Mouse (Mus musculus): ENCODE data around the gene 2700049A03Rik.
A peak's percentile ranks its signal among the peaks of the same experiment; 100 is the strongest.
"Not testable (repeated sequence)": the region's sequence is repeated elsewhere in the genome, so short reads cannot be mapped to it uniquely, and the experiment has no call there.

Gene 2700049A03Rik

DNA sequence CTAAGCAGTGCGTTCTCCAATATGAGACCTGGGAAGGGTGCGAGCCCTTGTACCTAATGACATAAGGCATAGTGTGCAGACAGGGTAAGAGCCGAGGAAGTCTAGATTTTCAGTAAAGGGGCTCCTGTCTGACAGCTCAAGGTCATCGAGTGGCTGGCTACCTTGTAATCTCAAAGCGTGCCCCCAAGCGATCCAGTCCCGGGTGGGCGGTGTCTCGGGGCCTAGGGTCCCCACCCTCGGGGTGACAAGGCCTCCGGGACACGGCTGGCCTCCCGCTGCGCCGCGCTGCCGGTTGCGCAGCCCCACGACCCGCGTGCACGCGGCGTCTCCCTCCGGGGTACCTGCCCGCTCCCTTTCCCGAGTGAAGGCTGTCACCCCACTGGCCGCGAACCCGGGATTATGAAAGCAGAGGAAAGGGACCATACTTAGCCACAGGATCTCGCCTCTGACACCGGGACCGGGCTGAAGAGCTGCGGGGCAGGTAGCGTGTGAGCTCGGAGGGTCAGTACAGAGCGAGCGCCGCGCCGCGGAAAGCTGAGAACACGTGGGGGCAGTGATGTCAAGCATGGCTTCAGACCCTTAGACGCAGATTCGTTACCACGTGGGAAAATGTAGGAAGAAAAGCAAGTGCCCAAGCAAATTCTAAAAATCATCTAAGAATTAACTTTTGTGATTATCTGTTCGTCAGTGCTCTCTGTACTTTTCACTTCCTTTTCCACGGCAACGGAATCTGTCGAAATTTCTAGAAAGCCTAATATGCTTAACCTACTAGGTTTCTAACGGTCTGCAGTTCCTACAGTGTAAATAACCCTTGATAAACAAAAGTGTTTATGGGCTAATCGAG lies at the start of gene 2700049A03Rik, which contains the start of gene Timm9:
Gene 2700049A03Rik, plus strand, starts transcription at position 719 of the 844 bp plus-strand sequence.
Gene Timm9, minus strand, starts transcription at position 555 of the 844 bp plus-strand sequence.
- DNase-seq: peak; percentile 80 to 87

DNA sequence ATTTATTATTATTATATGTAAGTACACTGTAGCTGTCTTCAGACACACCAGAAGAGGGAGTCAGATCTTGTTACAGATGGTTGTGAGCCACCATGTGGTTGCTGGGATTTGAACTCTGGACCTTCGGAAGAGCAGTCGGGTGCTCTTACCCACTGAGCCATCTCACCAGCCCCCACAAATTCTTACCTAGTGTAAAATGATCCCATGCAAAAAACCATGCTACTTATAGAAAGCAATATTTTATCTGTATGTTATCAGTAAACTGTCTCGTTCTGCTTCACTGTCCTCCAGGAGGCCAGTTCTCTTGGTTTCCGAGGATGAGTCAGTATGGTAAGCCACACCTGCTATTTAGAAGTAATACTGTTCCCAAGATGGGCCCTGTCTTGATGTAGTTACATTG lies 32.4 kb upstream of the 2700049A03Rik start:
- not testable (repeated sequence) for DNase-seq

DNA sequence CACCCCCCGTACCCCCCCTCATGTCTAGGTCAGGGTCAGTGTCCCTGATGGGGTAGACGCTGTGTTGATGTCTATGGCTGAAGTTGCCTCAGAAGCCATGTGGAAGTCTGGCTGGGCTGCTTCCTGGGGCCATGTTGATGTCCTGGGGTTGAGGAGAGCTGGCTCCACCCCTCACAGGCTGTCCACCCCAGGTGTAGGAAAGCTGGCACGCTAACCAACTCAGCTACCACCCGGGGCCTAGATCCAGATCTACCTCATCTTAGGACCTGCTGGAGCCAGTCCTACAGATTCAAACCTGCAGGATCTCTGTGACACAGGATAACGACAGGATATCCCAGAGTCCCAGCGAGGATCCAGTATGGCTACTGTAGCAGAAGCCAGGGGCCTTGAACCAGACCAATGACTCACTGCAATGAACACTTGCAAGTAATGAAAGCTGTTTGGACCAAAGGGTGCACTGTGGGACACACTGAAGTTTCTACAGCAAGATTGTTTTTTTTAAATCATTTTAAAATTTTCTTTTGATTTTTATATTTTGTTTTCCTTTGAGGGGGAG lies 29.4 kb upstream of the 2700049A03Rik start:
- DNase-seq: no peak

DNA sequence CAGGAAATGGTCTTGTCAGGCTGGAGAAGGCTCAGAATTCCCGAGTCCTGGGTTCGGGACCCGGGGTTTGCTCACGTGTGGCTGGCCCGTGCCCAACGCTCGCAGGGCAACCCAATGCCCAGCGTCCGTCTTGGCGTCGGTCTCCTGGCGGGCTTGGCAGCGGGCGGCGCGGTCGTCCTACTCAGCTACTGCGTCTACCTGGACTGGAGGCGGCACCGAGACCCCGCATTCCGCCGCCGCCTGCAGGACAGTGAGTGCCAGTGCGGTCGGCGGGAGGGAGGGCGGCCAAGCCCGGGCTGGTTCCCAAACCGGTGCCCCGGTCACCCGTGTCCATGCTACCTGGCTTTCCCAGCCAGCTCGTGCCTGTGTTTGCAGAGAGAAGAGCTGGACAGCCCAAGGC lies 25.3 kb upstream of the 2700049A03Rik start, which contains the start of gene Tomm20l:
Gene Tomm20l, plus strand, starts transcription at position 98 of the 400 bp plus-strand sequence.
- DNase-seq: peak; percentile 70 to 82

DNA sequence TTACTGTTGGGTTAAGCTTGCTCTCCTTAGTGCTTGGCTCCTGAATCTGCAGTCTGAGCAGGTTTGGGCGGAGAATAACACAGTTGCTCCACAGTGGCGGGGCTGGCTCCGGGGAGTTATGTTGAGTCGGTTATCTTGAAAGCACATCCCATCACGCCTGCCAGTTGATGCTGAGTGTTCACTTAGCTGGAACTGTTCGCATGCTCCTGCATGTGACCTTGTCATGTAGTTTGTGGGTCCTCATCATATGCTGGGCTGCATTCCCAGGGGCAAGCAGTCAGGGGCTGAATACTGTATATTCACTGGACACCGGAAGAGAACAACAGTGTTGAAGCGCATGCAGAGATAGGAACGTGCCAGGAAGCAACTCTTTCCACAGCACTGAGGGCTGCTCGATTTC lies 23.6 kb upstream of the 2700049A03Rik start:
- DNase-seq: no peak

DNA sequence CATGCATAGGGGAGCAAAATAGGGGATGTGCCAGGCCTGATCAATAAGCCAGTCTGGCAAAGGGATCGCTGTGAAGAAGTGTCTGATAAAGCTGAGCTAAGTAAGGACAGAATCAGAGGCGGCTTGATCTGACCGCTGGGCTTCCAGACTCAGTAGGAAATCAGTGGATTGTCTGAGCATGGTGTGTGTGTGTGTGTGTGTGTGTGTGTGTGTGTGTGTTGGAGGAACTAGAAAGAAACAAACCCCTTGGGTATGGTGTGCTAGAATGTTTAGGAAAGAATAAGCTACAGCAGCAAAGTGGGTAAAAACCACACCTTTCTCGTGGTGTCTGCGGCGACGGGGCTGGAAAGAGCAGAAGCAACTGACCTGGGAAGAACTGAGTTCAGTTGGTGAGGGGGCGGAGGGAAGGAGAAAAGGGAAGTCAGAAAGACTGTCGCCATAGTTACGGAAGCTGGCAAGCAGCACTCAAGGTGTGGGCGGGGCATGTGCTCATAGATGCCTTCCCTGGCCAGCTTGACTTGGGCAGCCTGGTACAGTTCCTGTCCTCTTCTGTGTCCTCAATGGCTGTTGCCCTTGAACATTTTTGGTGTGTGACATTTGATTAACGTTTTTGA lies 22.9 kb upstream of the 2700049A03Rik start:
- peak; percentile 61 to 74 for DNase-seq

DNA sequence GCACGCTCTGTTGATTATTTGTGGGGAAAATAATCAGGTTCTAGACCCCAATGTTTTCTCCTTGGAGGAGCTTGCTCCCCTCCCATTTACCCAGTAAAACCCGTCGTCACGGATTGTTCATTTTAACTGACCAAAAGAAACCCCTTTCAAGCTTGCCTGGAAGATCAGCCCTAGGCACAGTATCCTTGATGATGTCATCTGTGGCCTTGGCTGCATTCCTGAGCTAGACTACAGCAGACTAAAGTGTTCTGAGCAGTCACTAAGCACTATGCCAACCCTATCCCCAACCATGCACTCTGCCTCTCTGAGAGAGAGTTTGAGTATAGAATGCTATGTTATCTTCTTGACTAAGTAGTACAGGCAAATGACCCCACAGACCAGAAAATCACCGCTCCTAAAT lies 20.2 kb upstream of the 2700049A03Rik start:
- DNase-seq: no peak

DNA sequence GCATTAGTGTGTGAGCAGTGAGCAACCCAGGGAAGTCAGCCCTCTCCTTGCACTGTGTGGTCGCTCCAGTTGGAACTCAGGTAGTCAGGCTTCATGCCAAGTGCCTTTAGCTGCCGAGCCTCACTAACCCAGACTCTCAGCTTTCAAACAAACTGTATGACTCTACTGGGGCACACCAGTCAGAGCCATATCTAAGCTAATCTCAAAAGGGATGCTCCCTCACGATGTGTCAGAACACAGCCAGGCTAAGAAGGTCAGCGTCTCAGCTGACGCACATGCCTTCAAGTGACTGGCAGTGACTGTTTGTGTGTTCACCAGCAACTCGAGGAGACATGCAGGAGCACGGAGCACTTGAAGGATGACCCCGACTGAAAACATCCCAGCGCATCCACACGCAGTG lies 13.9 kb upstream of the 2700049A03Rik start:
- DNase-seq: no peak

DNA sequence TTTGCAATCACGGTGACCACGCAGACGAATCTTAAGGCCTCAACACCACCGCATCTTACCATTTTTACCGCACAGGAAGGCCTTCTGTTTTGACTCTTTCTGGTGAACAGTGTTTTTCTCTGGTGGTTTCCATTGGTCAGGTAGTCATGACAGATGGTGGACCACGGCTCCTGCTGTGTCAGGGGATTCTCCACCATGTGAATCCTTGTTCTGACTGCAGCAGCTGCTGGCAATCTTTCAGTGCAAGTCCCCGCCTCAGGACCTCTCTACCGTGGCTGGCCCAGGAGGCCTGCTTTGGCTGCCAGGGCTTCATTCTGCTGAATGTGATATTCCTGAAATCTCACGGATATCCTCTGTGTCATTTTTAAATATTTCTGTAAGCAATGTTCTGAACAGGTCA lies 13.4 kb upstream of the 2700049A03Rik start:
- DNase-seq: no peak

DNA sequence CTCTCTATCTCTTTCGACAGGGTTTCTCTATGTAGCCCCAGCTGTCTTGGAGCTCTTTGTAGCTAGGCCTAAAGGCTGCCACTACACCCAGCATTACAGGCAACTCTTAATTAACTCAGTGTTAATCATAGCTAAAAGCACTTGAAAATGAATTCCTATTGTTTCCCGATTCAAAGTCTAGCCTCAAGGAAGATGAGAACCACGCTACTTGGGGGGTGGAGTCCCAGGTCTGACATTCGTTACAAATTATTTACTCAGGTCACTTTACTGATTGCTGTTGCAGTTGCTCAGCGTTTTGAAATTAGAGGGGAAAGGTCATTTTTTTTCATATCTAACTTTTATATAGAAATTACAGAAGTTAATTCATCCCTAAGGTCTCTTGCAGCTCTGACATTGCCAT lies 1.1 kb upstream of the 2700049A03Rik start:
- no peak for DNase-seq

DNA sequence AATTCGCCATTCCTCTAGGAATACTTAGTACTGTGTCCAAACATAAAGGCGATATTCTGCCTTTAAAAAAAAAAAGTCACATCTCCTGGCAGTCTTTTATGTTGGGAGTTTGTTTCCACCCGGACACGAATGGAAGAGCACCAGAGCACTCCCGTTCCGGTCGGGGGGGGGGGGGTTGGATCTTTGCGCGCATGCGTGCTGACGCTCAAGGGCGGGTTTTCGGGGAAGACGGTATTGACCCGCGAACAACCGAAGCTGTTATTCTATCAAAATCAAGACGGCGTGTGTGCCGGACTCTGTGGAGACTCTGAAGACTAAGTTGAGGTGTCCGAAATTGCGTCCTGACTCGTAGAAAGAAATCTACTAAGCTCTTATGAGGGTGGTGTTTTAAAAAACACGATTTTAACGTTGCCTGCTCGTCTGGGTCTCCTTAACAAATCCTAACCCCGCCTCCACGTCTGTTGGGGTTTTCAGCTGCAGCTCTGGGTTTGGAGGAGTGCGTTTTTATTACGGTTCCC lies 385 bp downstream of the 2700049A03Rik start:
- DNase-seq: peak; percentile 88 to 92

DNA sequence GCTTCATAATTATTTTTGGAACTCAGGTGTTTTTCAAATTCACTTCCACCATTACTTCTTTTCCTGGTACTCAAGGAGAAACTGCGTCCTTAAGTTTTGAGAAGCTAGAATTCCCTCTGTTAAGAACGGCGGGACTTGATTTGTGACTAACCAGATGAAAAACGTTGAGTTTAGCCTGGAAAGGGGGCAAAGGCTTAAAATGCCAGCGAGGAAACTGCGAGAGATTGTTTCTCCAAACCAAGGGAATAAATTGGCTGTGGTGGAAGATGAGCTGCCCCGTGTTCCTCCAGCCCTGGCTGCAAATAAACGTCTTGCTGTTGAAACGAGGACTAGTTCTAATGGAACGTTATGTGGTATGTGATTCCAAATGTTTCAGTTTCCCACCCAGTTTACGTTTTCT lies 1.0 kb downstream of the 2700049A03Rik start:
- DNase-seq: peak in 1 of 2 experiments; percentile 7

DNA sequence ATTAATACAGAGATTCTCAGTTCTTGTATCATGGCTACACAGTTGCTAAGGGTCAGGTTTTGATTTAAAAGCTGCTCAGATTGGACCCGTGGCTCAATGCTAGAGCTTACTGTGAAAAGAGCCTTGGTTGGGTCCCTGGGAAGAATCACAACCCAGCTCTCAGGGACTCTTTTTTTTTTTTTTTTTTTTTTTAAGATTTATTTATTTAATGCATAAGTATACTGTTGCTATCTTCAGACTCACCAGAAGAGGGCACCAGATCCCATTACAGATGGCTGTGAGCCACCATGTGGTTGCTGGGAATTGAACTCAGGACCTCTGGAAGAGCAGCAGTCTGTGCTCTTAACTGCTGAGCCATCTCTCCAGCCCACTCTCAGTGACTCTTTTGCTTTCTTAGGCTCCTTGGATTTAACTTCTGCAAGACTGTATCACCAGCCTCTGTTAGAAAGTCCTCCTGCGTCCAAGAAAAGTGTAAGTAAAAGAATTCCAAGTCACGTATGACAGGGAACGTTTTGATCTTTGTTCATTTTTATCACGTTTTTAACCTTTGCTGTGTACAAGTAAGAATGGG lies 2.7 kb downstream of the 2700049A03Rik start:
- DNase-seq: no peak

DNA sequence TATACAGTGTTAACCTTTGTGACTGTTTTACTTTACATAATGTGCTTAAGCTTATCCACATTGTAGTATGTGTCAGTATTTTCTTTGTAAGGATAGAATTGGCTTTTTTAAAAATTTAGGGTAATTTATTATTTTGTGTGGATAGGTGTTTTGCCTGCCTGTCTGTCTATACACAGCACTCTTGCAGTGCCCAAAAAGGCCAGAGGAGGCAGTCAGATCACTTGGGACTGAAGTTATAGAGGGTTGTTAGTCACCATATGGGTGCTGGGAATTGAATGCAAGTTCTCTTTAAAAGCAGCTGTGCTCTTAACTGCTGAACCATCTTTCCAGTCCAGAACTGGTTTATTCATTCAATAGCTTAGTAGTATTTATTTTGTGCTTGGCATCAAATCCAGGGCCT lies 4.5 kb downstream of the 2700049A03Rik start:
- DNase-seq: no peak

DNA sequence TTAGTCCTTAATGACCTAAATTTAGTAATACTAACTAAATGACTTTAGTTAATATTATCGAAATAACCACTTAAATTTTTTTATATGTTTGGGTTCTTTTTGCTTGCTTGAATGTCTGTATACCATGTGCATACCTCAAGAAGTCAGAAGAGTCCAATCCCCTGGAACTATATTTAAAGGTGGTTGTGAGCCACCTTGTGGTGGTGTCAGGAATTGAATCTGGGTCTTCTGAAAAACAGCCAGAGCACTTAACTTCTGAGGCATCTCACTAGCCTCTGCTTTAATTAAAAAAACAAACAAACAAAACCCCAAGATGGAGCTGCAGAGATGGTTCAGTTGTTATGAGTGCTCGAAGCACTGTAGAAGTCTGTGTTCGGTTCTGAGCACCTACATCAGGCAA lies 11.0 kb downstream of the 2700049A03Rik start:
- DNase-seq: peak; percentile 67 to 68

DNA sequence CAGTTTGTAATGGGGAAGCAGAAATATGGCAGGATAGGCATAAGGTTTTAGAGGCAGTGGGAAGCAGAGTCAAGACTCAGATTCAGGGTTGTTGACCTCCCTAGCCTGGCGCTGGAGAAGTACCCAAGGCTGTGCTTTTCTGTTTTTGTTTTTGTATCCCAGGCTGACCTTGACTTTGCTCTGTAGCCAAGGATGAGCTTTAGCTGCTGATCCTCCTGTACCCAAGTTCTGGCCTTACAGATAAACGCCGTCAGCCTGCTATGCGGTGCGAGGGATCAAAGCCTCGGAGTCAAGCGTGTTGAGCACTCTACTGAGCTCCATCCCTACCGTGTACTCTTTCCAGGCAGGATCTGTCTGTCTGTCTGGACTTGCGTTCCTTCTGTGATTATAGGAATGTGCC lies 12.2 kb downstream of the 2700049A03Rik start:
- no peak for DNase-seq

DNA sequence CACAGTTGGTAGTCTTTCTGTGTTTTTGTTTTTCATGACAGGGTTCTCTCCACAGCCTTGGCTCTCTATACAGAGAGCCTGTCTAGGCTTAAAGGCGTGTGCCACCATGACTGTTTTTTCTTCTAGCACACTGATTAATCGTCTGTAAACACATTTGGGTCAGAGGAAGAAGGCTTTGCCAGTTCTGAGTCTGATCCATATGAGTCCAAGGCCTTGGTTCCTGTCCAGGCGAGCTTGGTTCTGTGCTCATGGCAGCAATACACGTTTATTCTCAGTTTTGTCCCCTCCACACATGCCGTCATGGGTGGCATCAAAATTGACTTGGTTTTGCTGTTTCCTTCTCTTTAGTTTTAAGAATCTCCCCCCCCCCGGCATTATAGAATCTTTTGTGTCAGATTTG lies 12.8 kb downstream of the 2700049A03Rik start:
- DNase-seq: no peak

DNA sequence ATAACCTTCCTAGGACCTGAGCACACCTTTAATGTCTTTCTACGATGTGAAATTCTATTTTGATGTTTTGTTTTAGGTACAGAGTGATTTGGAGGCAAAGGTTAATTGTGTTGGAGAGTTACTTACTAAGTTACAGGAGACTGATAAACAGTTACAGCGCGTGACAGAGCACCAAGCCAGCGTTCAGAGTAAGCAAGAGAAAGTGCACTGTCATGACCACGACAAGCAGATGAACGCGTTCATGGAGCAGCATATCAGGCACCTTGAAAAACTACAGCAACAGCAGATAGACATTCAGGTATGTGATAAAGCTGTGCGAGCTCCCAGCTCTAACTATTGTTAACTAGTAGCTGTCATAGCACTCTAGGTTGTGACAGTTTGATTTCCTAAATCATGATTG lies 13.5 kb downstream of the 2700049A03Rik start:
- DNase-seq: no peak

DNA sequence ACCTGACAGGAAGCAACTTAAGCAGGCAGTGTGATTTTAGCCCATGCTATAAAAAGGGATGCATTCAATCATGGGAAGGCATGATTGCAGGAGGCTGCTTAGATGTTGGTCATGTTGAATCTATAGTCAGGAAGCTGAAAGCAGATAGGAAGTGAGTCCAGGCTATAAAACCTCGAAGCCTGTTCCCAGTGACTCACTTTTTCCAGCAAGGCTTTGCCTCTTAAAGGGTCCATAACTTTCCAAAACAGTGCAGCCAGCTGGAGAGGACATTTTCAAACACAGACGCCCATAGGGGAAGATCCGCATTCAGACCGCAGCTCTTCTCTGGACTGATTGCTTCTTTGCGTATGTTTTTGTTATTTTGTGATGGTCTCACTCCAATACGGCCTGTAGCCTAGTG lies 18.3 kb downstream of the 2700049A03Rik start:
- DNase-seq: no peak

DNA sequence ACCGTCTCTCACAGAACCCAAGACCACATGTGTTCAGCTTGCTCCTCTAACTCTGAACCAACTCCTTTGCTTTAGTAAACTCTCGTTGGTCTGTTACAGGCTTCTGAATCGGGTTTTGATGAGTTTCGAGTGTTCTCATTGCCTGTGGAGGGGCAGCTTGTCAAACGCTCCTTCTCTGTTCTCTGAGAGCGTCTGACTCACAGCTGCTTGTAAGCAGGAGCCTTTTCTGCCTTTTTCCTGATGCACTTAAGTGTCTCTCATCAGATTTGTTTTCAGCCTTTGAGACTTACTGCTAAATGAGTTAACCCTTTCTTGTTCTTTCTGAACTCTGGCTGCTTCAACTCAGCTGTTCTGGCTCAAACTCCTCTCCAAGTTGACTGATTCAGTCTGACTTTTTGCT lies 21.3 kb downstream of the 2700049A03Rik start:
- DNase-seq: no peak

DNA sequence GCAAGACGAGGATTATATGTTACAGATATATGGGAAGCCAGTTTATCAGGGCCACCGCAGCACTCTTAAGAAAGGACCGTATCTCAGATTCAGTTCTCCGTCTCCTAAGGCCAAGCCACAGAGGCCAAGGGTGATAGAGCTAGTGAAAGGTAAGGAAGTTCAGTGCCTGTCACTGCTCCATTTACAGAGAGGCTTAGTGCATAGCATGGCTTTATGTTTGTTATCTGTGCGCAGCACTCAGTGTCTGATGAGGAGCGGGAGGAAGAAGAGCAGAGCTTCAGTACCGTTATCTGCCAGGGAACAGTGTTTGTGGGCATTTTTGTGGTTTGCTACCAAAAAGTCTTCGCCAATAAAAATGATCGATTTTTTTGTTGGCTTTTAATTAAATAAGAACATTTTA lies 27.8 kb downstream of the 2700049A03Rik start:
- DNase-seq: no peak

DNA sequence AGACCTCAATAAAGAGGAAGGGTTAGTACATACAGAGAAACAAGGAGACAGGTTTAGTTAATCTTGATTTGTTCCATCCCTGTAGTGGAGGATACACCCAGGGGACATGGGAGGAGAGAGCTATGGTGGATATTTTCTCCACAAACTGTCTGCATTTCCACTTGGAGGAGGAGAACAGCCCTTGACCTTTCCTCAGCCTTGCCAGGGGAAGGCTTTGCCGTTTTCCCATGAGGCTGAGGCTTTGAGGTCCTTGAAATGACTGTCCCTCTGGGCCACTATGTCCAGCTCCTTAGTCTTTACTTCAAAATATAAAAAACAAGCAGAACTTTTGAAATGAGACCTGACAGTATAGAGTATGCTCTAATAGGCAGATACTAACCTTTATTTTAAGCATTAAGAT lies 33.3 kb downstream of the 2700049A03Rik start:
- no peak for DNase-seq

DNA sequence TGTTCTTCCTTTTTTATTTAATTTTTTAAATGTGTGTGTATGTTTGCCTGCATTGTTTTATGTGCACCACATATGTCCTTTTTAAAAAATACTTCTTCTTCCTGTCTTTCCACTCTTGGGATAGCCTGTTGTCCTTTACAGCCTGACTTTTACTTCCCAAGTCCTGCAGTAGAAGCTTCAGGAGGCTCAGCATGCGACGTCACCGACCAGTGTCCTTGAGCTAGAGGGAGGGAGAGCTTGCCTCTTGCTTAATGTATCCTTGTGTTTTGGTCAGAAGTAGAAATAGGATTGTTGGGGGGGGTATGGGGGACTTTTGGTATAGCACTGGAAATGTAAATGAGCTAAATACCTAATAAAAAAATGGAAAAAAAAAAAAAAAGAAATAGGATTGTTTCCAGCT lies 47.1 kb downstream of the 2700049A03Rik start:
- DNase-seq: no peak

All from kidney, postnatal 4 days (tissue).